Mouse (Mus musculus): Measurements from ENCODE around the gene Prdx6.
"Not testable (repeated sequence)": the region's sequence is repeated elsewhere in the genome, so short reads cannot be mapped to it uniquely, and the experiment has no call there.

Gene Prdx6

DNA sequence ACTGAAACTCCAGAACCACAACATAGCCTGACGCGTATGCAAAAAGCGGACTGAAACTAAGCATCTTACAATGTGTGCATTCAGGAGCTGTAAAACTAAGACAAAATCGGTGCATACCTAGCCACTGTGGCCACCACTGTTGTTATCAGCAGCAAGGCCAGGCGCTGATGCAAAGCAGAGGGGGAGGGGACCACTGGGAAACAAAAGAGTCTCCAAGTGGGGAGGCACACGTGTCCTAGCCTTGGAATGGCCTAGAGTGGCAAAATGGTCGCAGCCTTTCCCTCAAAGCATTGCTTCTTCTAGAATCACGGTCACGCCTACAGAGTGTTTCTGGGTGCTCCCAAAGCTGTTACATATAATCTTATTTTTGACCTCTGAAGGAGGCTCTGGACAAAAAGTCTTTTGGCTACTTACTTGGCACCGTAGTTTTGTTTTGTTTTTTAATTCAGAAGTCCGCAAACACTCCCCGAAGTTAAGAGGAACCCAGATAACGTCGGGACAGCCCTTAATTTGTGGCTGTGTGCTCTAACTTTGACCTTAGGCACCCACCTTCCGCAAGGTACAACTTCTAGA lies 902 bp downstream of the Prdx6 start:
- DNase-seq, result peak; percentile 34

DNA sequence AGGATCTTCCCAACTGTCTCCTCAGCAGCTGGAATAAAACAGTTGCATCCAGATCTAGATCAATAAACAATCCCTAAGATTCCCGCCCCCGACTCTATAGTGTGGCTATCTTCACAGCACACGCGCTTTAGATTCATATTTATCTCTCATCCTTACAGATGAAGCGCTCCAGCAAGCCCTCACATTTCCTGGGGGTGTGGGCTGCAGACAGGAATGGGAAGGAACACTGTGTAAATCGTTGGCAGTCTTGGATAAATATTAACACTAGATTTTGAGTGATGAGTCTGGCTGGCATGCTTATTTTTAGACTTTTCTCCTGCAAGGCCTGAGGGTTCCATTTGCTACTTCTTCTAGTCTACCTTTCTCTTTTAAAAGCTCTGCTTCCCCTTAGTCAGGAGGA lies 1.6 kb downstream of the Prdx6 start:
- no peak for DNase-seq

DNA sequence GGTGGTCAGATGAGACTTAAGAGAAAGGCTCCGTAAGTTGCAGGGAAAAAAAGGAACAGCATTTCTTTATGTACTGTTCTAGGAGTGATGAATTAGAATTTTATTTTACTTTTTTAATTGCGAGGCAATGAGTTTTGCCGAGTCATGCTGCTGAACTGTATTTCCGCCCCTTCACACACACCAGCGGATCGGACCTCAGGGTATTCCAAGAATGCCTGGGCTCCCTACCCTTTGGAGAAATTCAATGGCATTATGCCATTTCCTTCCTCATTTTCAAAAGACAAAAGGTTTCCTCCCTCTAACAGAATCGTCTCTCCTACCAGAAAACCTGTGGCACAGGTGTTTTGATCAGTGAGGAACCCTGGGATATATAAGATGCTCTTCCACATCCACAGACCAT lies 2.3 kb downstream of the Prdx6 start:
- DNase-seq, result no peak

DNA sequence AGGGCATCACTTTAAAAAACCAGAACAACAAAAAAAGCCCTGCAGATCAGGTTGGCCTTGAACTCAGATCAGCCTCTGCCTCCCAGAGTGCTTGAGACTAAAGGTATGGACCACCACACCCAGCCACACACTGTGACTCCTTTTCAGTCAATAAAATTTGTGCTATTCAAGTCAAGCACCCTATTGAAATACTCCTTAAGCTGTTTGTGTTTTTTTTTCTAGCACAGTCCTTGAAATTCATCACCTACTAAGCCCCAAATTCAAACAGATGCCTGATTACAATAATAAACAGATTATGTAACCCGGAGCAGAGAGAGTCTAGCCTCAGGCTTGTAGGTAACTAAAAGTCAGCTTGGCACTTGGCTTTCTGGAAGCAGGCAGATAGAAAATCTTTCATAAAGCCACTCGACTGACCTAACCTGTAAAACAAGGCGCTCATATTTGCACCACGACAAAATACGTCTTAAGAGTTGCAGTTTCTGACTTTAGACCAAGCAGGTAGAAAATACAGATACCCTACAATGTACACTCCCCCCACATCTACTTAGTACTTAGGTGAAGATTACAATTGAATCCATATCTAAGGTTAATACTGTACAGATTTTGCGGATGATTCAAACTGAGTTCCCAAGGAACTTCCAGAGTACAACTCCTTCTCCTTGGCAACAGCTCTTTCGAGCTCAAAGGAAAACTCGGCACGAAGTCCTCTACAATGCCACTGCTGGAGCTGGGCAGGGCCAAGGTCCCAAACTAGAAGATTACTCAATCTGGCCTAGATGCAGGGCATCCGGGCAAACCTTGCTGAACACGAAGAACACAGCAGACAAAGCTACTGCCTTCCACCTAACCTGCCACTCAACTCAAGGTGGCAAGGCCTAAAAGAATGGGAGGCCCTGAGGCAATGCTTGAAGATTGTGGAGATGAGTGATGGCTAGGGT lies 3.1 kb downstream of the Prdx6 start:
- no peak for DNase-seq

DNA sequence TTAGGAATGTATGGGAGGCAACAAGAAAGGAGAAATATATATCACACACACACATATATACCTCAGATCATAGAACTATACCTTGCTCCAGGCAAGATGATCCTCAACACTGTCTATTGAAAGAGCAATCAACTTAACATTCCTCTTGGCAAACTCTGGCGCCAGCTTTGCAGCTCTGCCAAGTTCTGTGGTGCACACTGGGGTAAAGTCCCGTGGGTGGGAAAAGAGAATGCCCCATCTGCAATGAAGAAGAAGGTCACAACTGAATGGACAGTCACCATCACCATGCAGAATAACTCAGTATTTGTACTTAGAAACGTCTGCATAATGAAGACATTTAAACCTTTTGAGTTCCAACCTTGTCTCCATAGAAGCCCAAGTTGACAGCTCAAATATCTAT lies 3.8 kb downstream of the Prdx6 start:
- DNase-seq, result peak; percentile 20

DNA sequence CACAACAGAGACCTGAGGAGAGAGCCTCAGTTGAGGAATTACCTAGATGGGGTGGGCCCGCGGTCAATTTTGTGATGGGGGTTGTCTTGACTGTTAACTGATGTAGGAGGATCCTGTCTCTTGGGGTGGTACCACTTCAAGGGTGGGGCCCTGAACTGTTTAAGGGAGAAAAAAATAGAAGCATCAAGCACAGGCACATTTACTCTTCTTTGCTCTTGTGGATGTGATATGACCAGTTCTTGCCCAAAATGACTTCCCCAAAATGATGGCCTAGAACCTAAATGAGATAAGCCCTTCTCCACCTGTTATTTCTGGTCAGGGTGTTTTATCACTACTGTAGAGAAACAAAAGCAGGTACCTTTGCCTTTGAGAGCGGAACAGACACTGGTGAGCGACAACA lies 13.3 kb downstream of the Prdx6 start:
- no peak for DNase-seq

DNA sequence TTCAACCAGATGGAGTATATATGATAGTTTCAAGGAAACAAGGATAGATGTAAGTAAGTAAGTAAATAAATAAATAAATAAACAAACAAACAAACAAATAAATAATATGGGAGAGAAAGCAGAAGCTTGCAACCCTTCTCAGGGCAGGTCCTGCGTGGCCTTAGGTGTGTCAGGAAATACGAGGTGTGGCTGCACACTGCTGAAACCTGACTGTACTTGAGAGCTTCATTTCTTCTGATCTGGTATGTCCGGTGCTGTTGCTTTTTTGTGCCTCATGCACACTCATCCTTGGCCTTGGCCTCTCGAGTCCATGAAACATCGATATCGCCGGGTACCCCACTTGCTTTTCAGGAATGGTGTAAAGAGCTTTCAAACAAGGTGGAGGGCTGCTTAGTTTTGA lies 13.7 kb downstream of the Prdx6 start:
- DNase-seq, result no peak

DNA sequence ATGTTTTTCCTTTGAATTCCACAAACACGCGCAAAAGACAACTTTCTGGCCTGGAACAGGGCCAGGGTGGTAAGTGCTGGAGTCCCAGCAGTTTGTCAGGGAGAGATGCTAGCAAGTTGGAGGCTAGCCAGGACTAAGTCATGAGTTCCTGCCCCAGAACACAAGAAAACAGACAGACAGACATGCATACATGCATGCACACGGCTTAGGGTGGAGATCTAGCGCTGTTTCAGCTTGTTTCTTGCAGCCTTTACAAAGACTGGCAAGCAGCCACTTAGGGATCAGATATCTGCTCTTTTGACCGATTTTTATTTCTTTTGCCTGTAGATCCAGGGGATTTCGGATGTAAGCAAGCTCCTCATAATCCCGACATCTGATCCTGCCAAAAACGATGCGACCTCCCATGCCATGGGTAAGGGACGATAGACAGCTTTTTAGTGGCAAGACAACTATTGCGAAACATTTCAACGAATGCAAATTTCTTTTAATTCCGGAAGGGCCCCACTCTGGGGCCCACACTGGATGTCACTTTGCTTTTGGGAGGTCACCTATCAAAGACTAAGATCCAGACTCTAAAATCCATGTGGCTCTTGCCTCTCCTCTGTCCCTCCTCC lies 17.7 kb downstream of the Prdx6 start:
- DNase-seq, result no peak

DNA sequence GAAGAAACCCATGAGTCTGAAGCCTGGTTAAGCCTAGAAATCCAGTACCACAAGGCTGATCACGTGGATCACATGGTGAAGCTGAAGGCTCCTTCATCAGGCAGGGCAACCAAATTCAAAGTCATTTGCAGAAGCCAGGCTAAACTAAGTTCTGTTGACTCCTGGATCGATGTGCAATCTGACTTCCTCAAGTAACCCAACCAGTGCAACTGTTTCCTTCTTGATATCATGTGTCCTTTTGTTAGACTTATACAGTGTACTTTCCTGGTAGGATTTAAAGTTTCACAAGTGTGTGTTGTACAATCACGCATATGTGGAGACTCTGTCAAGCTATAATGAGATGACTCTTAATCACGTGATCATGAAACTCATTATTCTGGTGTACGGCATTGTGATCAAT lies 18.8 kb downstream of the Prdx6 start:
- DNase-seq, result no peak

DNA sequence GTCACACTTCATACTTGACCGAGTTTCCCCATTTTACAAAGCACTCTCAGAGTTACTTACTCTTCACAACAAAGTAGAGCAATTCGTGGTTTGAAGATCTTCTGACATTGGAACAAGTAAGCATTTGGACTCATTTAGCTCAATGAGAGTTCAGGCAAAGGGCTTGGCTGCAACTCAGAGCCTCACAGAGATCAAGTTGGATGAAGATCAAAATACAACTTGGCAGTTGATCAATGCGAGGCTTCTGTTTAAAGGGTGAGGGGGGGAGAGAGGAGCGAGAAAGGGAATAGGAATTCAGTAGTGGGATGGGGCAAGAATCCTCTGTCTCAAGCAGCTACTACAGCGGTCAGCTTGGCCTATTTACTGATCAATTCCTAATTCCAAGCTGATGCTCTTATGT lies 26.2 kb downstream of the Prdx6 start:
- DNase-seq, result peak; percentile 66

DNA sequence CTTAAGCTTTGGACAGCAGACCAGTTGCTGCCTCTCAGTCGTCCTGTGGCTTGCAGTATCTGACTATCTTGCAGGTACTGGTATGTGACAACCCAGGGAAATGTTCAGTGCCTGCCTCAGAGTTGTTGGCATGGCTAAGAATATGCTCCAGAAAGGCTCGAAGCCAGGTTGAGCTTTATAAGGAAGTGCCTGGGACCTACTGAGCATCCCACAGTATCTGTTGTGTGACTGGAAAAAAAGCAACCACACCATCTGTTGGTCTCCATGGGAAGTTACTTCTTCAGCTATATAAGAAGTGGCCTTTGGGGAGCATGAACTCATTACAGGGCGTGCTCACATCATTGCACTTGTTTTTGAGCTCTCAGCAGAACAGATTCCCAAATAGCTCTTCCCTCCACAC lies 31.2 kb downstream of the Prdx6 start:
- DNase-seq, result no peak

DNA sequence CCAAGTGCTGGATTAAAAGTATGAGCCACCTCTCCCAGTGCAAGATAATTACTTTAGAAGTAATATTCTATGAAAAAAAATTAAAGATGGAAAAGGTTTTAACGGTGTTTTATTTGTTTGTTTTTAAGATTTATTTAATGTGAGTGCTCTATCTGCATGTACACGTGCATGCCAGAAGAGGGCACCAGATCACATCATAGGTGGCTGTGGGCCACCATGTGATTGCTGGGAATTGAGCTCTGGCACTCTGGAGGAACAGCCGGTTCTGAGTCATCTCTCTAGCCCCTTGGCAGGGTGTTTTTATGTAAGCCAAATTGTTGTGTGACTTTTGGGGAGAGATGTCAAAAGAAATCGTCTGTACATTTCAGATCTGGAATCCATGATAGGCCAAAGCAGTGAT lies 36.6 kb downstream of the Prdx6 start:
- no peak for DNase-seq

DNA sequence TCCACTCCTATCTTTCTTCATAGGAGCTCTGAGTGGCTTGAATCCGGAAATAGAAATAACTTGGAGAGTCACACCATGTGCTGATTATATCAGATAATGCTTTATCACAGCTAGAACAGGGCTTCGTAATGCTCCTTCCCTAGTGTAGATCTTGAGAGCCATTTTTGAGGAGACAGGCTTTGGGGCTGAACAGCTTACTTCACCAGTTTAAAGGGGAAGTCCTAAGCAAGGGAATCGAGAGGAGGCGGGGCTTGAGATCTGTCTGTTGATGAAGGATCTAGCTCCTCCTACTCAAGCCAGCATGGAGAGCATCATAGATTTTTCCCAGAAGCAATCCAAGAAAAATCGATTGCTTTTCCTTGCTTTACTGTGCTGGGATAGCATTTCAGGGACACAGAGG lies 51.2 kb downstream of the Prdx6 start:
- DNase-seq, result no peak

DNA sequence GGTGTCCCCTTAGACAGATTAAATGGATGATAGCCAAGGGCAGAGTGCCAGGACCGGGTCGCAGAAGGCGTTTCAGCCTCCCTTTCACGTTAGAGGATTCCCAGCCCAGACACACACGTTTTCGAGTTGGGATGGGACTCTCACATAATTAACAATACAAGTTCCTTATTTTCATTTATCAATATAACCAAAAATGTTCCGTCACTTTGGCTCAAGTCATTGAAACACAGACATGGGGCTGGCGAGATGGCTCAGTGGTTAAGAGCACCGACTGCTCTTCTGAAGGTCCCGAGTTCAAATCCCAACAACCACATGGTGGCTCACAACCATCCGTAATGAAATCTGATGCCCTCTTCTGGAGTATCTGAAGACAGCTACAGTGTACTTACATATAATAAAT lies 54.7 kb downstream of the Prdx6 start:
- DNase-seq, result not testable (repeated sequence)

DNA sequence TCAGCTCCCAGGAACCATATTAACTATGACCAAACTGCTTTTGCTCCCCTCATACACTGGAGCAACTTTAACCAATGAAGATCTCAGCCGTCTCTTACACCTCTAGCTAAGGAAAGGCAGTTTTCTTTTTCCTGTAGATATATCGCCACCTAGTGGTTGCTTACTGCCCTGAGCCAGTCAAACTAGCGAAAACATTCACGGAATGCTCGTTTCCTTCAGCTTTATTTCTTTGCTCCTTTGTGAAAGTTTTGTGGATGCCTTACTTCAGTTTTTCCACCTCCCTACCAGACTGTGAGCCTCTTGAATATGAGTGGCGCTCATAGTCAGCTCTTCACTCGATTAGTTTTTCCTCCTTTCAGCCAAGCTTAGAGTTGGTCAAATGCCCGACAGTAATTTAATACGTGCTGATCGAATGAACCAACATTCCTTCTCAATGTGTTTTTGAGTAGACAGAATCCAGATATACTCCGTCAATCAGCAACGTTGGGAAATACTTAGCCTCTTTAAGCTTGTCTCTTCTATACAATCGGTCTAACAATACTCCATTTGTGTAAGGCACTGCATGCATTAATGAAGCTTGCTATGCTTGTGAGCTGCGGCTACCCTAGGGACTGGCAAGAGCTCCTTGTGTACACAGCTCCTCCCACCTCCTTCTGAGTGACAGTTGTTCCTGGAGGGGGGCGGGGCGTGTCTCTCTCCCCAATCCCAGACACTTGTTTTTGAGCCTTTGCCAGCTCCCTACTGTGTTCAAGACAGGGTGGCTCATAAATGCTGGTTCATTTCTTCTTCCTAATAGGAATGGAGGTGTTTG lies 55.3 kb downstream of the Prdx6 start:
- peak; percentile 77 for DNase-seq

DNA sequence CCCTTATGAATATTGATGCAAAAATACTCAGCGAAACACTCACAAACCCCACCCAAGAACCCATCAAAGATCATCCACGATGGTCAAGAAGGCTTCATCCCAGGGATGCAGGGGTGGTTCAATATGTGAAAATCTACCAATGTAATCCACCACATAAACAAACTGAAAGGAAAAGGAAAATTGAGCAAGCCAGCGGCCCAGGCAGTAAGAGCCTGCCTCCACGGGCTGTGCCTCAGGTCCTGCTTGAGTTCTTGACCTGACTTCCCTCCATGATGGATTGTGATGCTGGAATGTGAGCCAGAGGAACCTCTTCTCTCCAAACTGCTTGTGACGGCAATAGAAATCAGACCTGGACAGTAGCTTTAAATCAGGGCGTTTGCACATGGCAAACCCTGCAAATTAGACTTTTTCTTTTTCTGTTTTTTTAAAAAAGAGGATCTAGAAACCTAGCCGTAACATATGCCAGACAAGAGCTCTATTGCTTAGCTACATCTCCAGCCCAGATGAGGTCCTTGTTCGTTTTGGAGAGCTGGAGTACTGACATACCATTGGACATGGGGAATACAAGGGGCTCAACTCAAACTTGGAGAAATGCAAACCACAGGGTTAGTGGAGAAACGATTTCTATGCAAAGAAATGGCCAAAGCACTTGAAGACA lies 60.6 kb downstream of the Prdx6 start:
- DNase-seq, result no peak
